Mouse (Mus musculus) C2C12 (cell line): ENCODE measurements around the gene Cep95. TPM values are rescaled to one million over a fixed set of nuclear protein-coding genes. Genes with fewer than 3 reads are reported as not detected.

Experiments
- H3K27me3 ChIP-seq: one replicate; pipeline ENCODE4 v1.6.1; 2011; ENCODE audit not compliant: control insufficient read depth, insufficient read depth, insufficient read length
- H3K36me3 ChIP-seq: one replicate; pipeline ENCODE4 v1.6.1; 2011; ENCODE audit not compliant: control insufficient read depth, insufficient read depth
- H3K4me3 ChIP-seq: one replicate; pipeline ENCODE4 v1.5.1; 2011; ENCODE audit warnings: mild to moderate bottlenecking, control low read depth; ENCODE audit not compliant: poor library complexity, insufficient read depth, severe bottlenecking
- H3K79me2 ChIP-seq: one replicate; pipeline ENCODE4 v1.6.1; 2011; ENCODE audit not compliant: control insufficient read depth, insufficient read depth
- H3K79me3 ChIP-seq: one replicate; pipeline ENCODE4 v1.6.1; 2011; ENCODE audit warnings: low read depth, control low read depth
- H3ac ChIP-seq: one replicate; pipeline ENCODE3; 2011; ENCODE audit warnings: low read depth; ENCODE audit not compliant: control insufficient read depth, insufficient read length
- CEBPB ChIP-seq: IDR thresholded peaks from one replicate; pipeline ENCODE4 v1.6.1; 2011; ENCODE audit warnings: low read depth, mild to moderate bottlenecking, control low read depth, moderate library complexity
- CTCF ChIP-seq: IDR thresholded peaks from one replicate; pipeline ENCODE4 v1.5.1; 2011; ENCODE audit not compliant: control insufficient read depth, insufficient read depth, insufficient read length
- FOSL1 ChIP-seq: IDR thresholded peaks from one replicate; pipeline ENCODE4 v1.8.0; 2011; ENCODE audit warnings: mild to moderate bottlenecking, low read length; ENCODE audit not compliant: poor library complexity, insufficient read depth, severe bottlenecking
- MAX ChIP-seq: IDR thresholded peaks from one replicate; pipeline ENCODE4 v1.6.1; 2011; ENCODE audit warnings: mild to moderate bottlenecking, control low read depth
- MYOD1 ChIP-seq: IDR thresholded peaks from one replicate; pipeline ENCODE4 v1.6.1; 2011; ENCODE audit warnings: low read depth; ENCODE audit not compliant: control insufficient read depth, insufficient read length
- MYOG ChIP-seq: IDR thresholded peaks from one replicate; pipeline ENCODE4 v1.6.1; 2011; ENCODE audit not compliant: control insufficient read depth, insufficient read length; ENCODE audit errors: extremely low read depth
- USF1 ChIP-seq: IDR thresholded peaks from one replicate; pipeline ENCODE4 v1.6.1; 2011; ENCODE audit warnings: low read depth, mild to moderate bottlenecking, control low read depth, moderate library complexity
- microRNA-seq: library from miRNA; unstranded; fragments of <30 nt; microRNA quantifications from one replicate; pipeline ENCODE4, GENCODE M21; 2019; ENCODE audit warnings: borderline microRNAs expressed
- polyA plus RNA-seq: library from polyadenylated mRNA; unstranded; fragments of >200 nt; fragmentation: generic; extraction: Trizol; gene quantifications from one replicate; pipeline ENCODE4 v1.2.1, GENCODE M21; 2012; ENCODE audit warnings: missing spikeins

Cep95 gene
- polyA plus RNA-seq, 1 experiment = 3.5 TPM

GRCm38 (mm10) chr11:106823741-106824140 lies 34.7 kb downstream of the Cep95 start:
- Histone ChIP-seq H3ac (no peak overlapping the region), H3K79me2 (no peaks in the 10 kb centered on the region), H3K4me3 (no peak overlapping the region), H3K27me3 (no peaks in the 10 kb centered on the region), H3K36me3 (peaks cover 67% of the 10 kb centered on the region), H3K79me3 (no peaks in the 10 kb centered on the region)
- no peak for TF ChIP-seq CTCF

GRCm38 (mm10) chr11:106824403-106824802 lies 35.4 kb downstream of the Cep95 start:
- Histone ChIP-seq H3K79me2 (no peaks in the 10 kb centered on the region), H3ac (no peak overlapping the region), H3K4me3 (no peak overlapping the region), H3K27me3 (no peaks in the 10 kb centered on the region), H3K79me3 (no peaks in the 10 kb centered on the region), H3K36me3 (peaks cover 60% of the 10 kb centered on the region)
- no peak for TF ChIP-seq CTCF
- no peak for TF ChIP-seq MAX
- no peak for TF ChIP-seq MYOG
- TF ChIP-seq MYOD1 = no peak
- no peak for TF ChIP-seq USF1

GRCm38 (mm10) chr11:106828079-106828478 lies 39.0 kb downstream of the Cep95 start:
- Histone ChIP-seq H3K36me3 (peaks cover 40% of the 10 kb centered on the region), H3K79me3 (no peaks in the 10 kb centered on the region), H3K27me3 (no peaks in the 10 kb centered on the region), H3ac (no peak overlapping the region), H3K4me3 (no peak overlapping the region), H3K79me2 (no peaks in the 10 kb centered on the region)
- TF ChIP-seq MYOD1 = no peak
- TF ChIP-seq FOSL1 = no peak
- TF ChIP-seq CEBPB = no peak
- TF ChIP-seq USF1 = no peak
- TF ChIP-seq CTCF = no peak
- TF ChIP-seq MYOG = no peak
- no peak for TF ChIP-seq MAX

GRCm38 (mm10) chr11:106842002-106842401 lies 53.0 kb downstream of the Cep95 start:
- TF ChIP-seq CTCF (no peak), MYOD1 (no peak), MAX (no peak), USF1 (no peak), MYOG (no peak), FOSL1 (no peak), CEBPB (no peak)
- Histone ChIP-seq H3ac (no peak overlapping the region), H3K4me3 (no peak overlapping the region), H3K27me3 (no peaks in the 10 kb centered on the region), H3K36me3 (peaks cover 57% of the 10 kb centered on the region), H3K79me3 (peaks cover 1% of the 10 kb centered on the region), H3K79me2 (no peaks in the 10 kb centered on the region)

GRCm38 (mm10) chr11:106851438-106851837 lies 62.4 kb downstream of the Cep95 start:
- Histone ChIP-seq H3K36me3 (peaks cover 54% of the 10 kb centered on the region), H3K27me3 (no peaks in the 10 kb centered on the region)
- no peak for TF ChIP-seq MYOG
- TF ChIP-seq CTCF = no peak
- TF ChIP-seq USF1 = no peak
- no peak for TF ChIP-seq MAX
- no peak for TF ChIP-seq CEBPB
- TF ChIP-seq FOSL1 = no peak
- no peak for TF ChIP-seq MYOD1

More at GRCm38 (mm10) chr11:106851438-106851837, 62.4 kb downstream of the Cep95 start:
- Histone ChIP-seq H3K79me3 (no peaks in the 10 kb centered on the region), H3K4me3 (no peak overlapping the region), H3ac (no peak overlapping the region), H3K79me2 (no peaks in the 10 kb centered on the region)

Small RNA genes within 50 kb of the gene (microRNA-seq; reads per million reads assigned to microRNA genes)
- gene Gm25994 = not detected
- gene Mir3064 = 4.5 reads per million, percentile 51 among the genes with 10 or more reads in this experiment

Other genes with a start within 250 kb of the Cep95 start
- gene Tex2, start 175.8 kb upstream of the Cep95 start, polyA plus RNA-seq = 5.9 TPM
- gene Pecam1, start 38.6 kb upstream of the Cep95 start, polyA plus RNA-seq = 0.15 TPM
- 19.9 TPM for gene Milr1, start 38.0 kb upstream of the Cep95 start, polyA plus RNA-seq
- 6.9 TPM for gene Polg2, start 9.7 kb upstream of the Cep95 start, polyA plus RNA-seq
- 218 TPM for gene Ddx5, start 67 bp upstream of the Cep95 start, polyA plus RNA-seq
- gene Smurf2, start 131.5 kb downstream of the Cep95 start, polyA plus RNA-seq = 13.0 TPM
- 50.9 TPM for gene Kpna2, start 210.3 kb downstream of the Cep95 start, polyA plus RNA-seq
- 0.47 TPM for gene 1810010H24Rik, start 236.4 kb downstream of the Cep95 start, polyA plus RNA-seq